Mouse (Mus musculus) 3134 (cell line): ENCODE results near the gene Pga5.

Source experiments
- DNase-seq: peaks from one replicate; pipeline ENCODE4 v3.0.0-alpha.2; 2011; ENCODE audit warnings: low spot score; ENCODE audit not compliant: insufficient read length; ENCODE audit errors: extremely low read depth

Pga5 gene

GRCm38 (mm10) chr19:10673275-10673674, 4.6 kb downstream of the Pga5 start:
- DNase-seq: no peak

GRCm38 (mm10) chr19:10671854-10672417, 5.9 kb downstream of the Pga5 start:
- no peak for DNase-seq

GRCm38 (mm10) chr19:10671319-10671718, 6.6 kb downstream of the Pga5 start:
- DNase-seq: no peak

GRCm38 (mm10) chr19:10665499-10665898, 12.4 kb downstream of the Pga5 start:
- no peak for DNase-seq

DNA sequence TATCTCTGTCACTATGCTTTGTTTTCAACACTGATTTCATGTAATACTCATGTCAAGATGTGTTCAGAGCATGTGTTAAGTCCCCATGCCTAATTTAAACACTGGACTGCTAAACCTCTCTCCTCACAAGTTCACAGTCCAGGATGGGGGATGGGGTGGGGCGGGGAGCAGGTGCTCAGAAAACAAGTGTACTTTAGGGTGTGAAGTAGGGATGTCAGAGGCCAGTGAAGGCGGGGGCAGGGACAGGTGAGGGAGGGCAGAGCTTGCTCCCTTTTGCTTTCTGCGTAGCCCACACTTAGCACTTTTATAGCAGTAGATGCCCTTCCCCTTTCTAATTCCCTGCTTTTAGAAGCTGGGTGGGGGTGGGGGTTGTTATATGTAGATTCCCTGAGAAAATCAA, 12.8 kb downstream of the Pga5 start:
- DNase-seq: no peak

- DNase-seq: no peak
Measured at GRCm38 (mm10) chr19:10662665-10663064, 15.2 kb downstream of the Pga5 start.

- DNase-seq: no peak
Measured at GRCm38 (mm10) chr19:10661919-10662318, 16.0 kb downstream of the Pga5 start.

DNA sequence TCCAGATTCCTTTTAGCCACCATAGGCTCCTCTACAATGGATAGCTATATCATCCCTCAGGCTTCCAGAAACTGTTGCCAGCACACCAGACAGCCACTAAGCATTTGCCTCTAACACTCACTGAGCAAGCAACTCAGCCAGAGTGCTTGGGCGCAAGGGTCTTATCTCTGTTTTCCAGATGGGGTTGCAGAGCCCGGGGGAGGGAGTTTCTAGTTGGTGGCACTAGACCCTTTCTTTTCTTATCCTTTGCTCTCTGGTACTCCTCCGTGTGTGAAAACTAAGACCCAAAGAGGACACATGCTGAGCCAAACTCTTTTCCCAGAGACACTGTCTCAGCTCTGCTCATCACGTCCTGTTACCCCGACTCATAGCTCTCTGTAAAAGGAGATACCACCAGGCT, 16.5 kb downstream of the Pga5 start:
- DNase-seq: no peak

DNA sequence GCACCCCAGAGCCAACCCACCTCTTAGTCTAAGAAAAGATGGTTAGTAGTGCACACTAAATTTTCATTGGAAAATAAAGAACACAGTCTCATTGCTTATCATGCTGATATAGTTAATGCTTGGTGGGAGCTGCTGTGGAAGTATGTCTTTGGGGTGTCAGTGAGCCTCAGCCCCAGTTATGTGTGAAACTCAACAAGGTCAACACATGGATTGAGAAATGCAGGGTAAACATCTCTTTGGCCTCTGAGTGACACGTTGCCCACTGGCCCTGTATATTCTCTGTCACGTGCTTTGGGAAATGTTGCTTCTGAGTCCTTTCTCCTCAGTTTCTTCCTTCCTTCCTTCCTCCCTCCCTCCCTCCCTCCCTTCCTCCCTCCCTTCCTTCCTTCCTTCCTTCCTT, 19.5 kb downstream of the Pga5 start:
- DNase-seq: no peak

- DNase-seq: no peak
Measured at GRCm38 (mm10) chr19:10657742-10658141, 20.1 kb downstream of the Pga5 start.

GRCm38 (mm10) chr19:10656058-10656457, 21.8 kb downstream of the Pga5 start:
- DNase-seq: no peak

DNA sequence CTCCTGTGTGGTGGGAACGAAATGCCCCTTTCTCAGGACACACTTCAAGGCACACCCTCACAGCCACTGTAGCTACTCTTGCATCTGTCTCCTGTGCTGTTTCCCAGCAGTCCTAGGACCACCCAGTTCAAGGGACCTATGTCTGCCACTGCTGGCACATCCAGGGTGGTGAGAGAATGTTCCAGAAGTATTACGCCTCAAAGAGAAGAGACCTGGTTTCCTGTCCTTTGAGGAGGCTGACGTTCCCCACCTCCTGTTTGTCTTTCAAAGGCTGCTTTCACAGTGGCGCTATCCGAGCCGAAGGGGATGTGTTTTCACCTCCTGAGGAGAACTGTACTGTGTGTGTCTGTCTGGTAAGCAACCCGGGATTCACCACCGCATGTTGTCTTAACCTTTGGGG, 29.7 kb downstream of the Pga5 start:
- no peak for DNase-seq

GRCm38 (mm10) chr19:10645616-10646015, 32.3 kb downstream of the Pga5 start:
- DNase-seq: peak; percentile 33

DNA sequence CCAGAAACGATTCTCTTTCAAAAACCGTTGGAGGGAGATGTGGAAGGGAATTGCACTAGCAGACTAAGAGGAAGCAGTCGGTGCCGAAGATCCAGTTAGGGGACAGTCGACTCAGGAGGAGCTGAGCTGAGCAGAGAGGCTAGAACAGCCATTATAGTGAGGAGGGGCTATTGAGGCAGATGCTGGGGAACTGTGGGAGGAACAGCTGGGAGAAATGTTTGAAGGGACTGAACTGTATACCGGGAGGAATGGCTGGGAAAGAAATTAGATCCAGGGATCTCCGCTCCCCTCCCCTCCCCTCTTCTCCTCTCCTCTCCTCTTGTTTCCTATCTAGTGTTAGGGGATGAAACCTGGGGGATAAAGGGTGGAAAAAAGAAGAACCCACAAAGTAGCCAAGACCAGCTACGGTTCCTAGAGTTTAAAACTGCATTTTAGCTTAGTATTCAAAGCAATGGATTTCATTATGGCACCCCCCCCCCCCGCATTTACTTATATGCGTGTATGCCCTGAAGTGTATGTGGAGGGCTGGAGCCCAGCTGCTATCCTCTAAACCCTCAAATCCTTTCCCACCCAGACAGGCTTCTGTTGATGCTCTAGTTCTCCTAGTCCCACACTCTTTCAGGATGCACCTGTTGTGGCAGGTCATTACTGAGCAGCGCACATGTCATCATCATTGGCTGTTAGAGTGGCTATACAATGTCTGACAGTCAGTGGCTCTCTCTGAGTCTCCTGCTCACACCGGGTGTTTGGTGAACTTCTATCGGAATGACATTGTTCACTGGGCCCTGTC, 37.1 kb downstream of the Pga5 start:
- no peak for DNase-seq

DNA sequence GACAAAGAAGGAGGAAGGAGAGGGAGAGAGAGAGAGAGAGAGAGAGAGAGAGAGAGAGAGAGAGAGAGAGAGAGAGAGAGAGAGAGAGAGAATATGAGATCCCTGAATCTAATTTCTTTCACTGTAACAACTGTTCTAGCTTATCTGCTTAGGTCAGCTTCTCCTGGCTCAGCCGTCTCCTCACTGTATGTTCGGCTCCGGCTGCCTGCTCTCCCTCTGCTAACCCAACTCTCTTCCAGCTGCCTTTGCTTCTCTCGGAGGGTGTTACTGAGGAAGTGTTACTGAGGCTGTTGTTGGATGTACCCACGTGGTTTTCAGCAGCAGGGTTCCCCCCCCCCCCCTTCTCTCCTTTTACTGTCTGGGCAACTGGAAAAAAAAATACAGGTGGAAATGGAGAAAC, 37.8 kb downstream of the Pga5 start:
- DNase-seq: no peak

- no peak for DNase-seq
Measured at GRCm38 (mm10) chr19:10637840-10638239, 40.0 kb downstream of the Pga5 start.

DNA sequence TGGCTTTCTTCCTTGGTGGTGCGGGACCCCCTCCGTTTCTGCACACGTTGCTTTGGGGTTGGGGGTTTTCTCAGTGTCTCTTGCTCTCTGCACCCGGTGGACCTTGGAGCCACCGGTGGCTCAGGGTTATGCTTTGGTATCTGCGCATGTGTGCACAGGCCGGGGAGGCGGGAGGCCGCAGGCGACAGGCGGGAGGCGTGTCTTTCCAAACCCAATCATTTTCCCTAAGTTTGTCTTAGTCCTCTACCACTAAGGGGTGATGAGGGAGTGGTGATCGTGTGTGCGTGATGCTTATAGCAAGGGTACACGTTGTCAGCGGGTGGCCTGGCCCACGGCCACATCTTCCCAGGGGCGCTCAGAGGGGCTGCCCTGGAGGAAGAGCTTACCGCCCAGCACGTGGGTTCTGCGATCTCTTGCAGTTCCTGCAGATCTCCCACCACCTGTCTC, 43.0 kb downstream of the Pga5 start:
- DNase-seq: no peak

- no peak for DNase-seq
Measured at GRCm38 (mm10) chr19:10634106-10634871, 43.6 kb downstream of the Pga5 start, which contains the start of gene Vwce. Gene Vwce, plus strand, starts transcription at chr19:10634213.
